Mouse (Mus musculus) ES-Bruce4 (cell line): ENCODE data around the gene Gcg. TPM values are rescaled to one million over a fixed set of nuclear protein-coding genes. Genes with fewer than 3 reads are reported as not detected.

Source experiments
- H3K27ac ChIP-seq: 2 replicates; pipeline ENCODE4 v1.5.1; 2012; ENCODE audit warnings: low read length, inconsistent platforms; ENCODE audit not compliant: insufficient read depth
- H3K27me3 ChIP-seq: 2 replicates; pipeline ENCODE4 v1.6.1; 2012; ENCODE audit warnings: mild to moderate bottlenecking, low read length, inconsistent platforms; ENCODE audit not compliant: control insufficient read depth, poor library complexity, insufficient read depth, severe bottlenecking
- H3K36me3 ChIP-seq: 2 replicates; pipeline ENCODE4 v1.6.1; 2012; ENCODE audit warnings: inconsistent platforms, mild to moderate bottlenecking, low read length, moderate library complexity; ENCODE audit not compliant: control insufficient read depth, poor library complexity, insufficient read depth, severe bottlenecking
- H3K4me1 ChIP-seq: one replicate; pipeline ENCODE4 v1.8.1; 2011; ENCODE audit warnings: low read length; ENCODE audit not compliant: control insufficient read depth, insufficient read depth
- H3K4me3 ChIP-seq: 2 replicates; pipeline ENCODE4 v1.5.1; 2011; ENCODE audit warnings: low read depth, mild to moderate bottlenecking, low read length
- H3K9ac ChIP-seq: 2 replicates; pipeline ENCODE4 v1.6.1; 2012; ENCODE audit warnings: low read depth, mild to moderate bottlenecking, inconsistent platforms; ENCODE audit not compliant: poor library complexity, severe bottlenecking
- H3K9me3 ChIP-seq: replicated peaks from 2 replicates; pipeline ENCODE4 v1.6.1; 2012; ENCODE audit warnings: mild to moderate bottlenecking, low read length, inconsistent platforms; ENCODE audit not compliant: control insufficient read depth, poor library complexity, insufficient read depth, severe bottlenecking
- CTCF ChIP-seq: IDR thresholded peaks from one replicate; pipeline ENCODE4 v1.8.1; 2011; ENCODE audit warnings: low read depth, low read length
- EP300 ChIP-seq: IDR thresholded peaks from 2 replicates; pipeline ENCODE4 v1.6.1; 2011; ENCODE audit warnings: low read depth, low read length; ENCODE audit not compliant: insufficient read depth
- POLR2A ChIP-seq: IDR thresholded peaks from one replicate; pipeline ENCODE4 v1.8.1; 2011; ENCODE audit warnings: low read length; ENCODE audit not compliant: insufficient read depth
- polyA plus RNA-seq: library from polyadenylated mRNA; stranded (reverse); fragments of >200 nt; gene quantifications from 2 replicates; pipeline ENCODE4 v1.2.4, GENCODE M21; 2011; ENCODE audit warnings: low read depth; ENCODE audit not compliant: missing spikeins, insufficient read depth, insufficient read length

Gene Gcg
- polyA plus RNA-seq, 1 experiment: not detected

DNA sequence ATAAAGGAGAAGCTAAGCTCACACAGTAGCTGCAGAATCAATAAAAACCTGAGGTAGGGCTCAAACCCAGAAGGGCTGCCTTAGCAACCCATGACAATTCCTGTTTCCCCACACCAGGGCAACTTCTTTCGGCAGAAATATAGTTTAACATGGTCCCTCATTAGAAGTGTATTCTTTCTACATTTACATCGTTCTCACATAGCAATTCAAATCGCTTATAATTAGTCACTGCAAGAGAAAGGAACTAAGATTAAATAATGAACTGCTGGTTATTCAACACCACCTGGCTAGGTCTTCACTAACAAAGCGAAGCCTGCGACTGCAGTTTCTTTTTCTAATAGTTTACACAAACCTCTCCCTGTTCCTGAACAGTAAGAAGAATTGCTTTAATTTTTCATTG lies 23.7 kb upstream of the Gcg start:
- Histone ChIP-seq H3K27ac (no peak overlapping the region), H3K36me3 (no peaks in the 10 kb centered on the region), H3K4me1 (no peaks in the 10 kb centered on the region), H3K9me3 (no peaks in the 10 kb centered on the region), H3K27me3 (no peaks in the 10 kb centered on the region), H3K4me3 (no peak overlapping the region), H3K9ac (no peak overlapping the region)
- TF ChIP-seq CTCF: no peak
- no peak for TF ChIP-seq EP300
- no peak for TF ChIP-seq POLR2A

DNA sequence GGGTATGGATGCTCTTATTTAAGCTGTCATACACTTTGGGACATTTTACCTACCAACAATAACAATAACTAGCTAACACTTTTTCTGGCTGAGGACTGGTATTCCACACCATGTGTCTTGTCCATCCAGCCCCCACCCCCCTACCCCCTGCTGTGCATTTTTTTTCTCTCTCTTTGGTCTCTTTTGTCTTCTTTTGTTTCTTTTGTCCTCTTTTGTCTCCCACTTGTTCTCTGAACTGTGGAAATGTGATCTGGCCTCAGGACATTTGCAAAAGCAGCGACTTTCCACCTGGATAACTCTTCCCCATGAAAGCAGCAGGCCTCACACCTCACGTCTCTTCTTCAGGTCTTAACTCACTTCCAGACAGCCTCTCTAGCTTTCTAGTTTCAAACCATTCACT lies 23.0 kb upstream of the Gcg start:
- Histone ChIP-seq H3K9ac (no peak overlapping the region), H3K36me3 (no peaks in the 10 kb centered on the region), H3K27ac (no peak overlapping the region), H3K4me3 (no peak overlapping the region), H3K27me3 (no peaks in the 10 kb centered on the region), H3K9me3 (no peaks in the 10 kb centered on the region), H3K4me1 (no peaks in the 10 kb centered on the region)
- TF ChIP-seq EP300: no peak
- no peak for TF ChIP-seq CTCF
- no peak for TF ChIP-seq POLR2A

DNA sequence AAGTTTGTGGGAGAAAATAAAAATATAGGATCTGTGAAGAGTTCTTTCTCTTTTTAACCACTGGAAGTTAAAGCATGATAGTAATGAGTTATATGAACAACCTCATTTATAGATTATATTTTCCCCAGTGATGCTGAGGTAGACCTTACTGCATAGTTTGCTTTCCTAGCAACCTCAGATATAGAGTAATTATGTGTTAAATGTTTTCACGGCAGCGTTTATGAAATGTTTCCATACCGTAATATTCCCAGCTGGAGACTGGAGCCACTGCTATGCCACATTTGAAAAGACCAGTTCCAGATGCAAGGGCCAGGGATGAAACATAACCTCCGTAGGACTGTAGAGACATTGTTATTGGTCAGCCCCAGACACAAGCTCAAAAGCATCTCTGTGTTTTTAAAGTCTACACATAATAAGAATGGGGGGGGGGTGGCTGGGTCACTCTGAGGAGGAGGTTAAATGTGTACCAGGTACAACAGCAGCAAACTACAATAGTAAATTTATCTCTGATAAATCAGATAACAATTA lies 20.9 kb upstream of the Gcg start:
- Histone ChIP-seq H3K27me3 (no peaks in the 10 kb centered on the region), H3K9me3 (no peaks in the 10 kb centered on the region), H3K4me3 (no peak overlapping the region), H3K36me3 (no peaks in the 10 kb centered on the region), H3K27ac (no peak overlapping the region), H3K9ac (no peak overlapping the region), H3K4me1 (no peaks in the 10 kb centered on the region)
- TF ChIP-seq POLR2A (no peak), CTCF (no peak), EP300 (no peak)

DNA sequence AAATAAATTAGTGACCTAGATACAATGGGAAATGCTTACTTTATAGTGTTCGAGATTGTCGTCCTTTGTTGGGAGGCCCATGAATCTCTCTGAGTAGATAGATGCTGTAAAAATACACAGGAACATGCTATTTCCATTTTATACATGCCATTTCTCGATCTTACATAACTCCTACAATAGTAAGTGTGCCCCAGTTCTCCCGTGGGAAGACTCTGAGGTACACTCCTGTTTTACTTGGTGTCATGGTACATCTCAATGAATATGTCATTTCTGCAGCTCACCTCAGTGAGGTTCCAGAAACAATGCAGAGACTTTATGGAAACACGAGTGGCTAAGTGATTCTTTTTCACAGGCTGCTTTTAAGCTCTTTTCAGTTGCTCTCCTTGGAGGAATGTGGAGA lies 19.9 kb upstream of the Gcg start:
- H3K4me1 ChIP-seq: no peaks in the 10 kb centered on the region
- no peak overlapping the region for H3K9ac ChIP-seq
- H3K4me3 ChIP-seq: no peak overlapping the region
- H3K27ac ChIP-seq: no peak overlapping the region
- TF ChIP-seq CTCF (no peak), POLR2A (no peak), EP300 (no peak)
- H3K9me3 ChIP-seq: no peaks in the 10 kb centered on the region
- no peaks in the 10 kb centered on the region for H3K36me3 ChIP-seq
- H3K27me3 ChIP-seq: no peaks in the 10 kb centered on the region

DNA sequence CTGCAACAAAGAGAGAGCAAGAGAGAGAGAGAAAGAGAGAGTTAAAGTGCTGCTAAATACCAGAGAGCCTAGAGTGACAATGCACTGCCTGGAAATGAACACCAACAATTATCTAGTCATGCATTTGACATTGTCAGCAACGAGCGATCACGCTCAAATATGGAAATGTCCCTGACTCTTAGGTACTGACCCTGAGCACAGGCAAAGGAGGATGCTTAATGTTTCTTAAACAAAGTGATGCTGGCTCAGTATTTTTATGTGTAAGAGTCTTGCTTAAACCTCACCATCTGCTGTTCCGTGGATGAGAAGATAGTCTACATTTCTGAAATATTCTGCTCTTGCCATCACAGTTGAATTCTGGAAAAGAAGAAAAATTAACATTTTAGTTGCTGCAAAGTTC lies 19.1 kb upstream of the Gcg start:
- TF ChIP-seq CTCF (no peak), POLR2A (no peak), EP300 (no peak)
- Histone ChIP-seq H3K36me3 (no peaks in the 10 kb centered on the region), H3K27ac (no peak overlapping the region), H3K4me1 (no peaks in the 10 kb centered on the region), H3K4me3 (no peak overlapping the region), H3K27me3 (no peaks in the 10 kb centered on the region), H3K9me3 (no peaks in the 10 kb centered on the region), H3K9ac (no peak overlapping the region)

DNA sequence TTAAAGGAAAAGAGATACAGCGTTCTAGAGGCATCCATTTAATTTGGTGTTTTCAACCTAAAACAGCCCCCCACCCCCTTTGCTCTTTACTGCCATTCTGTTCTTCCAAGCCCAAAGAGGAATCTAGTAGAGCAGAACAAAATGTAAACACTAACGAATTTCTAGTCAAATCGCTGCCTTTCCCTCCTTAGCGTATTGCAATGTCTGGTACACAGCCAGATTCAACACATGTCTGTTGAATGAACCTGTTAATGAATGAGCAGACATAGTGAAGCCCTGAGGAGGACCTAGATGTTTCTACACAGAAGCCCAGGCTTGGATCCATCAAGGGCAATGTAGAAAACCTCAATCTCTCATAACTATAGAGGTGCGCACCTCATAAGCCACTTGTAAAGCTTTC lies 15.4 kb upstream of the Gcg start:
- no peaks in the 10 kb centered on the region for H3K9me3 ChIP-seq
- H3K27ac ChIP-seq: no peak overlapping the region
- H3K36me3 ChIP-seq: no peaks in the 10 kb centered on the region
- TF ChIP-seq POLR2A (no peak), CTCF (no peak), EP300 (no peak)
- no peak overlapping the region for H3K9ac ChIP-seq
- no peaks in the 10 kb centered on the region for H3K4me1 ChIP-seq
- H3K4me3 ChIP-seq: no peak overlapping the region
- no peaks in the 10 kb centered on the region for H3K27me3 ChIP-seq
